Mouse (Mus musculus) embryonic facial prominence, embryonic 15.5 days (tissue): Measurements from ENCODE around the gene Tnip1. TPM values are rescaled to one million over a fixed set of nuclear protein-coding genes. Genes with fewer than 3 reads are reported as not detected.

Experiments
- ATAC-seq: fragments of 200-750 bp; cut with Nextera tagmentation; 2 replicates; pipeline ENCODE4 v1.8.0; 2017; ENCODE audit warnings: low read depth, moderate TSS enrichment; ENCODE audit not compliant: insufficient number of reproducible peaks, low FRiP score, low TSS enrichment
- H3K27ac ChIP-seq: fragments of 300-500 bp; sonication (generic); replicated peaks from 2 replicates; pipeline ENCODE4 v1.5.1; 2015; ENCODE audit warnings: mild to moderate bottlenecking, inconsistent platforms
- H3K27me3 ChIP-seq: fragments of 300-500 bp; sonication (generic); 2 replicates; pipeline ENCODE4 v1.6.1; 2015; ENCODE audit warnings: inconsistent platforms
- H3K36me3 ChIP-seq: fragments of 300-500 bp; sonication (generic); 2 replicates; pipeline ENCODE4 v1.6.1; 2015; ENCODE audit warnings: mild to moderate bottlenecking, inconsistent platforms
- H3K4me1 ChIP-seq: fragments of 300-500 bp; sonication (generic); 2 replicates; pipeline ENCODE4 v1.6.1; 2015; ENCODE audit warnings: inconsistent platforms
- H3K4me2 ChIP-seq: fragments of 300-500 bp; sonication (generic); replicated peaks from 2 replicates; pipeline ENCODE4 v1.6.1; 2015; ENCODE audit warnings: mild to moderate bottlenecking, inconsistent platforms
- H3K4me3 ChIP-seq: fragments of 300-500 bp; sonication (generic); replicated peaks from 2 replicates; pipeline ENCODE4 v1.5.1; 2015; ENCODE audit warnings: mild to moderate bottlenecking, inconsistent platforms
- H3K9ac ChIP-seq: fragments of 300-500 bp; sonication (generic); 2 replicates; pipeline ENCODE4 v1.6.1; 2015; ENCODE audit warnings: inconsistent platforms
- H3K9me3 ChIP-seq: fragments of 300-500 bp; sonication (generic); replicated peaks from 2 replicates; pipeline ENCODE4 v1.6.1; 2016; ENCODE audit warnings: inconsistent platforms
- WGBS: fragments of 180-500 bp; shearing (Covaris S2); methylation state at CpG from one replicate; pipeline ENCODE4 v1.1.7; 2015; 5-methylcytosine and 5-hydroxymethylcytosine counted together
- polyA plus RNA-seq: library from polyadenylated mRNA; unstranded; fragments of >200 nt; fragmentation: Nextera tagmentation; extraction: Ambion mirVana; gene quantifications from 2 replicates; pipeline ENCODE4 v1.2.1, GENCODE M21; 2015

Gene Tnip1
- polyA plus RNA-seq, 1 experiment from 2014 or later, result 24.5 TPM

- ATAC-seq, result no peak
- no peaks in the 10 kb centered on the region for H3K27me3 ChIP-seq
- peaks cover 4% of the 10 kb centered on the region for H3K4me1 ChIP-seq
- peaks cover 79% of the 10 kb centered on the region for H3K36me3 ChIP-seq
- no peaks in the 10 kb centered on the region for H3K9me3 ChIP-seq
- WGBS, result 72% methylated on average over 11 of the region's 11 CpGs
- H3K9ac ChIP-seq, result no peak overlapping the region
- no peak overlapping the region for H3K4me3 ChIP-seq
- no peak overlapping the region for H3K27ac ChIP-seq
- H3K4me2 ChIP-seq, result no peak overlapping the region
Measured at GRCm38 (mm10) chr11:54920127-54920972, 42.4 kb downstream of the Tnip1 start.

- Histone ChIP-seq H3K9ac (no peak overlapping the region), H3K4me1 (peaks cover 4% of the 10 kb centered on the region), H3K27me3 (no peaks in the 10 kb centered on the region), H3K36me3 (peaks cover 78% of the 10 kb centered on the region), H3K4me3 (no peak overlapping the region), H3K27ac (no peak overlapping the region), H3K9me3 (no peaks in the 10 kb centered on the region), H3K4me2 (no peak overlapping the region)
- no peak for ATAC-seq
- WGBS, result 90% methylated on average over 4 of the region's 4 CpGs
Measured at GRCm38 (mm10) chr11:54918273-54918672, 44.4 kb downstream of the Tnip1 start.

GRCm38 (mm10) chr11:54917461-54917860, 45.3 kb downstream of the Tnip1 start:
- Histone ChIP-seq H3K9ac (no peak overlapping the region), H3K27ac (no peak overlapping the region), H3K4me3 (no peak overlapping the region), H3K27me3 (no peaks in the 10 kb centered on the region), H3K36me3 (peaks cover 77% of the 10 kb centered on the region), H3K9me3 (no peaks in the 10 kb centered on the region), H3K4me2 (no peak overlapping the region), H3K4me1 (peaks cover 4% of the 10 kb centered on the region)
- ATAC-seq, result no peak
- WGBS, result 93% methylated on average over 7 of the region's 7 CpGs

- 85% methylated on average over 5 of the region's 5 CpGs for WGBS
- no peaks in the 10 kb centered on the region for H3K9me3 ChIP-seq
- H3K4me2 ChIP-seq, result no peak overlapping the region
- no peak overlapping the region for H3K9ac ChIP-seq
- no peaks in the 10 kb centered on the region for H3K4me1 ChIP-seq
- H3K4me3 ChIP-seq, result no peak overlapping the region
- no peak overlapping the region for H3K27ac ChIP-seq
- no peak for ATAC-seq
- peaks cover 83% of the 10 kb centered on the region for H3K36me3 ChIP-seq
- no peaks in the 10 kb centered on the region for H3K27me3 ChIP-seq
Measured at GRCm38 (mm10) chr11:54913841-54914240, 48.9 kb downstream of the Tnip1 start.

GRCm38 (mm10) chr11:54912503-54913316, 50.0 kb downstream of the Tnip1 start:
- no peak overlapping the region for H3K4me3 ChIP-seq
- 87% methylated on average over 9 of the region's 9 CpGs for WGBS
- no peak overlapping the region for H3K27ac ChIP-seq
- no peaks in the 10 kb centered on the region for H3K4me1 ChIP-seq
- H3K36me3 ChIP-seq, result peaks cover 72% of the 10 kb centered on the region
- H3K4me2 ChIP-seq, result no peak overlapping the region
- no peaks in the 10 kb centered on the region for H3K27me3 ChIP-seq
- ATAC-seq, result no peak
- no peaks in the 10 kb centered on the region for H3K9me3 ChIP-seq
- H3K9ac ChIP-seq, result no peak overlapping the region

GRCm38 (mm10) chr11:54911671-54912502, 50.8 kb downstream of the Tnip1 start:
- Histone ChIP-seq H3K36me3 (peaks cover 63% of the 10 kb centered on the region), H3K27ac (no peak overlapping the region), H3K9ac (no peak overlapping the region), H3K27me3 (no peaks in the 10 kb centered on the region), H3K4me2 (no peak overlapping the region), H3K9me3 (no peaks in the 10 kb centered on the region), H3K4me1 (no peaks in the 10 kb centered on the region), H3K4me3 (no peak overlapping the region)
- 89% methylated on average over 7 of the region's 7 CpGs for WGBS
- no peak for ATAC-seq

- Histone ChIP-seq H3K4me1 (no peaks in the 10 kb centered on the region), H3K9me3 (no peaks in the 10 kb centered on the region), H3K9ac (no peak overlapping the region), H3K36me3 (peaks cover 57% of the 10 kb centered on the region), H3K27me3 (no peaks in the 10 kb centered on the region), H3K4me3 (no peak overlapping the region), H3K27ac (no peak overlapping the region), H3K4me2 (no peak overlapping the region)
- WGBS, result 94% methylated on average over 3 of the region's 3 CpGs
- no peak for ATAC-seq
Measured at GRCm38 (mm10) chr11:54911201-54911600, 51.5 kb downstream of the Tnip1 start.

- Histone ChIP-seq H3K4me2 (no peak overlapping the region), H3K9ac (no peak overlapping the region), H3K27me3 (no peaks in the 10 kb centered on the region), H3K4me1 (no peaks in the 10 kb centered on the region), H3K4me3 (no peak overlapping the region), H3K9me3 (no peaks in the 10 kb centered on the region), H3K36me3 (peaks cover 51% of the 10 kb centered on the region), H3K27ac (no peak overlapping the region)
- WGBS, result 90% methylated on average over 12 of the region's 12 CpGs
- ATAC-seq, result no peak
Measured at GRCm38 (mm10) chr11:54910081-54910665, 52.5 kb downstream of the Tnip1 start.

- H3K36me3 ChIP-seq, result peaks cover 42% of the 10 kb centered on the region
- H3K4me1 ChIP-seq, result no peaks in the 10 kb centered on the region
- H3K27ac ChIP-seq, result no peak overlapping the region
- no peak for ATAC-seq
- no peak overlapping the region for H3K4me2 ChIP-seq
- no peaks in the 10 kb centered on the region for H3K27me3 ChIP-seq
- WGBS, result 92% methylated on average over 11 of the region's 11 CpGs
- H3K9ac ChIP-seq, result no peak overlapping the region
- no peaks in the 10 kb centered on the region for H3K9me3 ChIP-seq
- H3K4me3 ChIP-seq, result no peak overlapping the region
Measured at GRCm38 (mm10) chr11:54909273-54909672, 53.4 kb downstream of the Tnip1 start.

GRCm38 (mm10) chr11:54907259-54907658, 55.5 kb downstream of the Tnip1 start:
- H3K9ac ChIP-seq, result no peak overlapping the region
- no peaks in the 10 kb centered on the region for H3K9me3 ChIP-seq
- no peak overlapping the region for H3K27ac ChIP-seq
- no peak overlapping the region for H3K4me2 ChIP-seq
- H3K4me3 ChIP-seq, result no peak overlapping the region
- peaks cover 28% of the 10 kb centered on the region for H3K36me3 ChIP-seq
- no peak for ATAC-seq
- 82% methylated on average over 5 of the region's 5 CpGs for WGBS
- no peaks in the 10 kb centered on the region for H3K27me3 ChIP-seq
- H3K4me1 ChIP-seq, result peaks cover 11% of the 10 kb centered on the region
